Mouse (Mus musculus): ENCODE data around the gene Sema4f. TPM values are rescaled to one million over a fixed set of nuclear protein-coding genes. Genes with fewer than 3 reads are reported as not detected.

Sema4f gene
- polyA plus RNA-seq, 1 experiment = 1.3 TPM

GRCm38 (mm10) chr6:82915889-82916288 lies 23.7 kb downstream of the Sema4f start:
- H3K27ac ChIP-seq (ENCODE audit: control insufficient read depth, insufficient read depth, low read depth, low read length) = no peak overlapping the region
- no peaks in the 10 kb centered on the region for H3K27me3 ChIP-seq (ENCODE audit: control insufficient read depth, insufficient read depth, low read length)
- peaks cover 13% of the 10 kb centered on the region for H3K4me1 ChIP-seq (ENCODE audit: control insufficient read depth, insufficient read depth, low read length)
- H3K36me3 ChIP-seq (ENCODE audit: control insufficient read depth, insufficient read depth, low read length) = no peaks in the 10 kb centered on the region
- peak; percentile 93 for TF ChIP-seq CTCF (IDR thresholded peaks at IDR 0.05; ENCODE audit: control insufficient read depth, insufficient read depth, insufficient replicate concordance, low read depth, low read length)
- TF ChIP-seq POLR2A (IDR thresholded peaks at IDR 0.05; ENCODE audit: control insufficient read depth, low read depth, low read length) = no peak
- H3K4me3 ChIP-seq (ENCODE audit: control insufficient read depth, low read depth, low read length) = no peak overlapping the region

- Histone ChIP-seq H3K27me3 (ENCODE audit: control insufficient read depth, insufficient read depth, low read length) (no peaks in the 10 kb centered on the region), H3K36me3 (ENCODE audit: control insufficient read depth, insufficient read depth, low read length) (no peaks in the 10 kb centered on the region), H3K4me3 (ENCODE audit: control insufficient read depth, low read depth, low read length) (no peak overlapping the region), H3K4me1 (ENCODE audit: control insufficient read depth, insufficient read depth, low read length) (peaks cover 13% of the 10 kb centered on the region), H3K27ac (ENCODE audit: control insufficient read depth, insufficient read depth, low read depth, low read length) (no peak overlapping the region)
- no peak for TF ChIP-seq POLR2A (IDR thresholded peaks at IDR 0.05; ENCODE audit: control insufficient read depth, low read depth, low read length)
- TF ChIP-seq CTCF (IDR thresholded peaks at IDR 0.05; ENCODE audit: control insufficient read depth, insufficient read depth, insufficient replicate concordance, low read depth, low read length) = no peak
Observed at GRCm38 (mm10) chr6:82913336-82914247, 26.0 kb downstream of the Sema4f start.

GRCm38 (mm10) chr6:82911303-82911702 lies 28.3 kb downstream of the Sema4f start:
- Histone ChIP-seq H3K27me3 (ENCODE audit: control insufficient read depth, insufficient read depth, low read length) (no peaks in the 10 kb centered on the region), H3K4me1 (ENCODE audit: control insufficient read depth, insufficient read depth, low read length) (peaks cover 13% of the 10 kb centered on the region), H3K36me3 (ENCODE audit: control insufficient read depth, insufficient read depth, low read length) (no peaks in the 10 kb centered on the region), H3K27ac (ENCODE audit: control insufficient read depth, insufficient read depth, low read depth, low read length) (no peak overlapping the region), H3K4me3 (ENCODE audit: control insufficient read depth, low read depth, low read length) (no peak overlapping the region)
- TF ChIP-seq CTCF (IDR thresholded peaks at IDR 0.05; ENCODE audit: control insufficient read depth, insufficient read depth, insufficient replicate concordance, low read depth, low read length) (no peak), POLR2A (IDR thresholded peaks at IDR 0.05; ENCODE audit: control insufficient read depth, low read depth, low read length) (no peak)

- Histone ChIP-seq H3K27ac (ENCODE audit: control insufficient read depth, insufficient read depth, low read depth, low read length) (no peak overlapping the region), H3K36me3 (ENCODE audit: control insufficient read depth, insufficient read depth, low read length) (no peaks in the 10 kb centered on the region), H3K4me1 (ENCODE audit: control insufficient read depth, insufficient read depth, low read length) (peaks cover 15% of the 10 kb centered on the region), H3K27me3 (ENCODE audit: control insufficient read depth, insufficient read depth, low read length) (no peaks in the 10 kb centered on the region), H3K4me3 (ENCODE audit: control insufficient read depth, low read depth, low read length) (no peak overlapping the region)
- TF ChIP-seq CTCF (IDR thresholded peaks at IDR 0.05; ENCODE audit: control insufficient read depth, insufficient read depth, insufficient replicate concordance, low read depth, low read length) = no peak
- no peak for TF ChIP-seq POLR2A (IDR thresholded peaks at IDR 0.05; ENCODE audit: control insufficient read depth, low read depth, low read length)
Observed at GRCm38 (mm10) chr6:82909136-82909855, 30.3 kb downstream of the Sema4f start.

GRCm38 (mm10) chr6:82908034-82908433 lies 31.5 kb downstream of the Sema4f start:
- H3K27ac ChIP-seq (ENCODE audit: control insufficient read depth, insufficient read depth, low read depth, low read length) = no peak overlapping the region
- H3K4me3 ChIP-seq (ENCODE audit: control insufficient read depth, low read depth, low read length) = no peak overlapping the region
- peaks cover 4% of the 10 kb centered on the region for H3K4me1 ChIP-seq (ENCODE audit: control insufficient read depth, insufficient read depth, low read length)
- TF ChIP-seq CTCF (IDR thresholded peaks at IDR 0.05; ENCODE audit: control insufficient read depth, insufficient read depth, insufficient replicate concordance, low read depth, low read length) (no peak), POLR2A (IDR thresholded peaks at IDR 0.05; ENCODE audit: control insufficient read depth, low read depth, low read length) (no peak)
- no peaks in the 10 kb centered on the region for H3K27me3 ChIP-seq (ENCODE audit: control insufficient read depth, insufficient read depth, low read length)
- no peaks in the 10 kb centered on the region for H3K36me3 ChIP-seq (ENCODE audit: control insufficient read depth, insufficient read depth, low read length)

GRCm38 (mm10) chr6:82906985-82907384 lies 32.6 kb downstream of the Sema4f start:
- Histone ChIP-seq H3K4me3 (ENCODE audit: control insufficient read depth, low read depth, low read length) (no peak overlapping the region), H3K4me1 (ENCODE audit: control insufficient read depth, insufficient read depth, low read length) (peaks cover 2% of the 10 kb centered on the region; the same call in 1 of the 2 replicates), H3K27ac (ENCODE audit: control insufficient read depth, insufficient read depth, low read depth, low read length) (no peak overlapping the region), H3K36me3 (ENCODE audit: control insufficient read depth, insufficient read depth, low read length) (no peaks in the 10 kb centered on the region), H3K27me3 (ENCODE audit: control insufficient read depth, insufficient read depth, low read length) (no peaks in the 10 kb centered on the region)
- no peak for TF ChIP-seq POLR2A (IDR thresholded peaks at IDR 0.05; ENCODE audit: control insufficient read depth, low read depth, low read length)
- no peak for TF ChIP-seq CTCF (IDR thresholded peaks at IDR 0.05; ENCODE audit: control insufficient read depth, insufficient read depth, insufficient replicate concordance, low read depth, low read length)

- no peaks in the 10 kb centered on the region for H3K27me3 ChIP-seq (ENCODE audit: control insufficient read depth, insufficient read depth, low read length)
- no peak overlapping the region for H3K4me3 ChIP-seq (ENCODE audit: control insufficient read depth, low read depth, low read length)
- TF ChIP-seq POLR2A (IDR thresholded peaks at IDR 0.05; ENCODE audit: control insufficient read depth, low read depth, low read length) = no peak
- no peak for TF ChIP-seq CTCF (IDR thresholded peaks at IDR 0.05; ENCODE audit: control insufficient read depth, insufficient read depth, insufficient replicate concordance, low read depth, low read length)
- no peaks in the 10 kb centered on the region for H3K36me3 ChIP-seq (ENCODE audit: control insufficient read depth, insufficient read depth, low read length)
- H3K27ac ChIP-seq (ENCODE audit: control insufficient read depth, insufficient read depth, low read depth, low read length) = no peak overlapping the region
- peaks cover 3% of the 10 kb centered on the region; the same call in 1 of the 2 replicates for H3K4me1 ChIP-seq (ENCODE audit: control insufficient read depth, insufficient read depth, low read length)
Observed at GRCm38 (mm10) chr6:82902559-82902958, 37.0 kb downstream of the Sema4f start.
